In genomic region chr4:57111411-57111810, GRCm38 (mm10) we compare ENCODE assay signal across 21 mouse cellular contexts. TPM values are rescaled to one million over a fixed set of nuclear protein-coding genes. Genes with fewer than 3 reads are reported as not detected.
"Had no signal": no experiment of that assay in that cellular context is flagged by ENCODE, and none has a peak within 500 bp of the region (broad histone marks: within the 10 kb centered on the region; RNA-seq: fewer than 3 reads in every experiment).

No protein-coding gene starts in this region.

- H3K4me1 ChIP-seq: midbrain, embryonic 13.5 days; neural tube, embryonic 13.5 days had no signal

- H3K4me3 ChIP-seq: layer of hippocampus, adult 2 months; liver, embryonic 15.5 days; megakaryocyte, embryonic 14.5 days; midbrain, embryonic 10.5 days; midbrain, embryonic 13.5 days; myocyte; neural tube, embryonic 13.5 days had no signal

- DNase-seq: kidney, adult 2 months; kidney, postnatal 25 days; layer of hippocampus, adult 9-11 months; lung, adult 2 months; lung, postnatal 36 days; retina, postnatal 1 day; right cerebral cortex, postnatal 25 days; thymus, adult 2 months; thymus, postnatal 14 days; thymus, postnatal 4 days had no signal

- H3K9ac ChIP-seq: liver, embryonic 15.5 days; midbrain, embryonic 13.5 days; neural tube, embryonic 13.5 days had no signal

- H3K27me3 ChIP-seq: liver, embryonic 15.5 days; midbrain, embryonic 13.5 days; neural tube, embryonic 13.5 days had no signal

- ATAC-seq: intestine, postnatal 0 days; midbrain, embryonic 13.5 days; midbrain, embryonic 16.5 days had no signal

- H3K4me2 ChIP-seq: liver, embryonic 15.5 days; midbrain, embryonic 13.5 days; neural tube, embryonic 13.5 days had no signal

- H3K36me3 ChIP-seq: liver, embryonic 15.5 days; midbrain, embryonic 10.5 days; midbrain, embryonic 13.5 days; neural tube, embryonic 13.5 days had no signal

- H3K9me3 ChIP-seq: liver, embryonic 15.5 days; megakaryocyte, embryonic 14.5 days; midbrain, embryonic 10.5 days; midbrain, embryonic 13.5 days; neural tube, embryonic 13.5 days had no signal

- H3K27ac ChIP-seq: kidney, postnatal 0 days; layer of hippocampus, adult 2 months; midbrain, embryonic 10.5 days; midbrain, embryonic 13.5 days; neural tube, embryonic 13.5 days had no signal

RNA-seq across cellular contexts. Expression of gene Epb41l4b, which starts 31.8 kb away (rescaled TPM):
- total RNA-seq: monocyte, adult 5-6 weeks had no signal
